Comparison of ENCODE assay signal across 7 mouse cellular contexts in the genomic region with DNA sequence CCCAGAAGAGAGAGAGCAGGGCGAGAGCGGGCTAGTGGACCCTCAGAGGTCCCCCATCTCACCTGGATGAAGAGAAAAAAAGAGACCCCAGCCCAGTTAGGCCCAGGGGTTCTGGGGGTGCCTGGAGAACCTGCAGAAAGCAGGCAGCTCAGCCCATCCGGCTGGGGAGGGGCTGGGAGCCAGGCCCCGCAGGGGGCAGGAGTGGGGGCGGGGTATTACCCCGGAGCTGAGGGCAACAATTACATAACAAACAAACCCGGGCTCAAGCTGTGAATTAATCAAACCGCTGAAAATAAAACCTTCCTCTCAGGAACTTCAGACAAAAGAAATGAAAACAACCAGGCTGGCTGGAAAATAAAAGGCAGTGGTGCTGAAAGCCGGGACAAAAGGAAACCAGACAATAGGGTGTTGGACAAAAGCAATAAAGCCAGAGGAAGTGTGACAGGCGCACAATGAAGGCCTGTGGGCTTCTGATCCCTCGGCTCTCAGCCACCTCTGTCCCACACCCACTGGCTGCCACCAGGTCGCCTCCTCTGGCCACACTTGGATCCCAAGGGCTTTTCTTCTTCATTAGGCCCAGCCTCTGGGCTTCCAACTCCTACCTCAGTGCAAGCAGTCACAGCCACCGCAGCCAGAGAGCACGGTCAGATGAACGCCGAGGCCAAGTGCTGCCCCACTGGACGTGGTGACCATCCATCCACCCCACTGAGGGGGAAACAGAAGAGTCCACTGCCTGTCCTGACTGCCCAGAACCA. TPM values are rescaled to one million over a fixed set of nuclear protein-coding genes. Genes with fewer than 3 reads are reported as not detected.
A peak's percentile ranks its signal among the peaks of the same experiment; 100 is the strongest.
DNase-seq lines count a peak whose midpoint lies in the region; ATAC-seq and TF ChIP-seq lines count a peak whose summit lies in the region.

No protein-coding gene starts in this region.

- 15% methylated on average over 17 of the region's 17 CpGs for WGBS in embryonic facial prominence, embryonic 15.5 days
- WGBS in hindbrain, embryonic 13.5 days: 3% methylated on average over 17 of the region's 17 CpGs
- WGBS in lung, embryonic 16.5 days: 21% methylated on average over 17 of the region's 17 CpGs
- 27% methylated on average over 17 of the region's 17 CpGs for WGBS in stomach, postnatal 0 days

- no peaks in the 10 kb centered on the region for H3K36me3 ChIP-seq in embryonic facial prominence, embryonic 15.5 days
- H3K36me3 ChIP-seq in hindbrain, embryonic 13.5 days: peaks cover 4% of the 10 kb centered on the region
- H3K36me3 ChIP-seq in lung, embryonic 16.5 days (ENCODE audit: control insufficient read depth, insufficient read depth, low read length): peaks cover 3% of the 10 kb centered on the region; the same call in 1 of the 2 replicates
- H3K36me3 ChIP-seq in stomach, postnatal 0 days (ENCODE audit: control insufficient read depth, insufficient read depth, low read length): no peaks in the 10 kb centered on the region

- H3K9ac ChIP-seq in embryonic facial prominence, embryonic 15.5 days: no peak overlapping the region
- H3K9ac ChIP-seq in hindbrain, embryonic 13.5 days: peak overlapping the region; percentile 68
- H3K9ac ChIP-seq in lung, embryonic 16.5 days (ENCODE audit: low read length): peak overlapping the region; percentile 38; the same call in 1 of the 2 replicates
- H3K9ac ChIP-seq in stomach, postnatal 0 days (ENCODE audit: low read length): no peak overlapping the region; the same call in 1 of the 2 replicates

- no peak for TF ChIP-seq CTCF in brain, embryonic 14.5 days (IDR thresholded peaks at IDR 0.05; ENCODE audit: borderline replicate concordance, extremely low read depth, insufficient read depth, insufficient read length)
- TF ChIP-seq CTCF in stomach, postnatal 0 days (IDR thresholded peaks at IDR 0.05; ENCODE audit: low read depth): 0 out of 2 replicates have a peak, but pooled peaks have one; percentile 10

- DNase-seq in brain, embryonic 14.5 days (ENCODE audit: low read depth): peak; percentile 83
- DNase-seq in stomach, postnatal 0 days (ENCODE audit: low spot score): no peak
- no peak for DNase-seq in spleen, adult 12 weeks (ENCODE audit: low spot score)
- no peak for DNase-seq in gastrocnemius, postnatal 36 days

- no peak for TF ChIP-seq POLR2A in brain, embryonic 14.5 days (IDR thresholded peaks at IDR 0.05; ENCODE audit: borderline replicate concordance, extremely low read depth, insufficient read depth, insufficient read length, poor library complexity, severe bottlenecking)

- peaks cover 6% of the 10 kb centered on the region; the same call in 1 of the 2 replicates for H3K4me1 ChIP-seq in embryonic facial prominence, embryonic 15.5 days
- peaks cover 30% of the 10 kb centered on the region for H3K4me1 ChIP-seq in hindbrain, embryonic 13.5 days (replicated peaks)
- peaks cover 14% of the 10 kb centered on the region for H3K4me1 ChIP-seq in lung, embryonic 16.5 days (replicated peaks; ENCODE audit: control insufficient read depth, insufficient read depth, low read length)
- H3K4me1 ChIP-seq in stomach, postnatal 0 days (replicated peaks; ENCODE audit: control insufficient read depth, insufficient read depth): no peaks in the 10 kb centered on the region

- 0 out of 2 replicates have a peak, but pooled peaks have one; percentile 48 for ATAC-seq in embryonic facial prominence, embryonic 15.5 days (ENCODE audit: insufficient number of reproducible peaks, low FRiP score, low TSS enrichment, low read depth)
- ATAC-seq in hindbrain, embryonic 13.5 days (ENCODE audit: low FRiP score): 0 out of 2 replicates have a peak, but pooled peaks have one; percentile 43
- peak; percentile 70 for ATAC-seq in lung, embryonic 16.5 days (ENCODE audit: low read depth)
- ATAC-seq in stomach, postnatal 0 days (ENCODE audit: low FRiP score, low TSS enrichment): 0 out of 2 replicates have a peak, but pooled peaks have one; percentile 22

- no peak overlapping the region for H3K4me2 ChIP-seq in embryonic facial prominence, embryonic 15.5 days (replicated peaks)
- H3K4me2 ChIP-seq in hindbrain, embryonic 13.5 days: peak overlapping the region; percentile 40
- no peak overlapping the region for H3K4me2 ChIP-seq in lung, embryonic 16.5 days (ENCODE audit: low read depth, low read length)
- no peak overlapping the region for H3K4me2 ChIP-seq in stomach, postnatal 0 days (replicated peaks; ENCODE audit: low read depth)

- intact Hi-C loops in gastrocnemius, postnatal 36 days (cut with DNase I): no loop called here

- TF ChIP-seq EP300 in stomach, postnatal 0 days (optimal IDR thresholded peaks at IDR 0.05): no peak

- H3K4me3 ChIP-seq in embryonic facial prominence, embryonic 15.5 days (replicated peaks): no peak overlapping the region
- no peak overlapping the region for H3K4me3 ChIP-seq in hindbrain, embryonic 13.5 days
- H3K4me3 ChIP-seq in lung, embryonic 16.5 days (ENCODE audit: low read length): no peak overlapping the region
- H3K4me3 ChIP-seq in stomach, postnatal 0 days (ENCODE audit: low read depth, low read length): no peak overlapping the region

- no peaks in the 10 kb centered on the region for H3K9me3 ChIP-seq in embryonic facial prominence, embryonic 15.5 days (replicated peaks)
- H3K9me3 ChIP-seq in hindbrain, embryonic 13.5 days: no peaks in the 10 kb centered on the region
- no peaks in the 10 kb centered on the region for H3K9me3 ChIP-seq in lung, embryonic 16.5 days (ENCODE audit: control insufficient read depth, low read length)
- no peaks in the 10 kb centered on the region for H3K9me3 ChIP-seq in stomach, postnatal 0 days (ENCODE audit: control insufficient read depth, low read length)

- no peaks in the 10 kb centered on the region for H3K27me3 ChIP-seq in embryonic facial prominence, embryonic 15.5 days
- H3K27me3 ChIP-seq in hindbrain, embryonic 13.5 days: no peaks in the 10 kb centered on the region
- H3K27me3 ChIP-seq in lung, embryonic 16.5 days (ENCODE audit: control insufficient read depth, insufficient read depth, low read depth, low read length): no peaks in the 10 kb centered on the region
- H3K27me3 ChIP-seq in stomach, postnatal 0 days (ENCODE audit: control insufficient read depth, insufficient read depth, low read length): no peaks in the 10 kb centered on the region

- peak overlapping the region; percentile 39; the same call in 1 of the 2 replicates for H3K27ac ChIP-seq in embryonic facial prominence, embryonic 15.5 days (replicated peaks)
- peak overlapping the region; percentile 97 for H3K27ac ChIP-seq in hindbrain, embryonic 13.5 days
- H3K27ac ChIP-seq in lung, embryonic 16.5 days (ENCODE audit: low read length): peak overlapping the region; percentile 60
- H3K27ac ChIP-seq in stomach, postnatal 0 days (replicated peaks): 0 out of 2 replicates have a peak overlapping the region, but pooled peaks have one; percentile 45

RNA-seq across cellular contexts. Expression of gene Sox13, which starts 26.5 kb away (rescaled TPM):
- 34.2 and 37.6 TPM in 2 replicates for polyA plus RNA-seq in brain, embryonic 14.5 days (2012; rRNA removed)
- 5.8 and 6.1 TPM in 2 replicates for polyA plus RNA-seq in embryonic facial prominence, embryonic 15.5 days (2015; fragmentation: Nextera tagmentation; extraction: Ambion mirVana)
- 7.9 and 8.0 TPM in 2 replicates for polyA plus RNA-seq in hindbrain, embryonic 13.5 days (2015; fragmentation: Nextera tagmentation; extraction: Ambion mirVana)
- 6.1 and 6.7 TPM in 2 replicates for polyA plus RNA-seq in lung, embryonic 16.5 days (2015; fragmentation: Nextera tagmentation; extraction: Ambion mirVana)
- 3.7 and 5.0 TPM in 2 replicates for polyA plus RNA-seq in stomach, postnatal 0 days (2015; fragmentation: Nextera tagmentation; extraction: Ambion mirVana)
- 1 to 10 TPM; 6.7 to 9.6 TPM for total RNA-seq in gastrocnemius, postnatal 36 days (2021)

RNA-seq across cellular contexts. Expression of gene Etnk2, which starts 34.3 kb away (rescaled TPM):
- 9.6 and 12.1 TPM in 2 replicates for polyA plus RNA-seq in brain, embryonic 14.5 days (2012; rRNA removed)
- 6.2 and 6.5 TPM in 2 replicates for polyA plus RNA-seq in embryonic facial prominence, embryonic 15.5 days (2015; fragmentation: Nextera tagmentation; extraction: Ambion mirVana)
- 9.9 and 10.3 TPM in 2 replicates for polyA plus RNA-seq in hindbrain, embryonic 13.5 days (2015; fragmentation: Nextera tagmentation; extraction: Ambion mirVana)
- 2.9 and 3.4 TPM in 2 replicates for polyA plus RNA-seq in lung, embryonic 16.5 days (2015; fragmentation: Nextera tagmentation; extraction: Ambion mirVana)
- polyA plus RNA-seq in stomach, postnatal 0 days (2015; fragmentation: Nextera tagmentation; extraction: Ambion mirVana): 2.8 and 4.2 TPM in 2 replicates
- total RNA-seq in gastrocnemius, postnatal 36 days (2021): under 1 TPM in 1 of 2 experiments, not detected in 1; 0.18 TPM

RNA-seq across cellular contexts. Expression of gene Ren1, which starts 47.4 kb away (rescaled TPM):
- 1.7 and 4.5 TPM in 2 replicates for polyA plus RNA-seq in brain, embryonic 14.5 days (2012; rRNA removed)
- polyA plus RNA-seq in embryonic facial prominence, embryonic 15.5 days (2015; fragmentation: Nextera tagmentation; extraction: Ambion mirVana): 0.16 and 0.24 TPM in 2 replicates
- 3.7 and 4.2 TPM in 2 replicates for polyA plus RNA-seq in hindbrain, embryonic 13.5 days (2015; fragmentation: Nextera tagmentation; extraction: Ambion mirVana)
- polyA plus RNA-seq in lung, embryonic 16.5 days (2015; fragmentation: Nextera tagmentation; extraction: Ambion mirVana): 0.78 and 1.3 TPM in 2 replicates
- polyA plus RNA-seq in stomach, postnatal 0 days (2015; fragmentation: Nextera tagmentation; extraction: Ambion mirVana): 2.9 and 6.1 TPM in 2 replicates
- not detected for total RNA-seq in gastrocnemius, postnatal 36 days (2021)

Comparison
In these comparisons a context has a peak if more than half of its experiments do, and no peak if none do; other contexts are left out.
1. H3K27ac ChIP-seq: peak in every context shown above with its lines; median percentile 97 in hindbrain, embryonic 13.5 days; 60 in lung, embryonic 16.5 days; 45 in stomach, postnatal 0 days; 39 in embryonic facial prominence, embryonic 15.5 days.
2. H3K9ac ChIP-seq: peak in hindbrain, embryonic 13.5 days (single experiment) and lung, embryonic 16.5 days (single experiment); none in embryonic facial prominence, embryonic 15.5 days (single experiment) and stomach, postnatal 0 days (single experiment).
3. Peak in every context shown above with its lines, with median percentiles within 50 percentile points of each other: ATAC-seq.